Mouse (Mus musculus): ENCODE measurements around the gene Trim16. TPM values are rescaled to one million over a fixed set of nuclear protein-coding genes. Genes with fewer than 3 reads are reported as not detected.

Gene Trim16
- polyA plus RNA-seq, 1 experiment, result 9.0 TPM

DNA sequence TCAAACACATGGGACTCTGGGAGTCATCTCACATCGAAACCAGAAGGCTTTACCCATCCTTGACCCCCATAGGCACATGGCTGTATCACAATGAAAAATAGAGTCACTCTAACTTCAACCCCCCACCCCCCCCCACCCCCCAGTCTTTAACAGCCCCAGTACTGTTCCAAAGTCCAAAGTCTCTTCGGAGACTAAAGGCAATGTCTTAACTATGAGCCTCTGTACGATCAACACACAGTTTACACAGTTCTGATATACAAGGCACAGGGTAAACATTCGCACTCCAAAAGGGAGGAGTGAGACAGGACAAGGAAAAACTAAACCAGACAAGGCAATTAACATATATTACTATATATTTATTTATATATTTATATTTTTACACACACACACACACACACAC is 7.1 kb downstream of the Trim16 start:
- Histone ChIP-seq H3K4me1 (replicated peaks; ENCODE audit: control insufficient read depth, insufficient read depth, low read length) (peaks cover 8% of the 10 kb centered on the region), H3K27ac (ENCODE audit: control insufficient read depth, insufficient read depth, low read length) (no peak overlapping the region), H3K27me3 (ENCODE audit: control insufficient read depth, insufficient read depth, low read length) (no peaks in the 10 kb centered on the region), H3K4me3 (ENCODE audit: control insufficient read depth, insufficient read depth, low read length) (no peak overlapping the region), H3K36me3 (ENCODE audit: control insufficient read depth, insufficient read depth, low read length) (no peaks in the 10 kb centered on the region)
- no peak for DNase-seq
- no peak for TF ChIP-seq CTCF (IDR thresholded peaks at IDR 0.05; ENCODE audit: borderline replicate concordance, control insufficient read depth, extremely low read depth, insufficient read depth, low read length, poor library complexity)
- 92% methylated on average over 4 of the region's 4 CpGs for WGBS

DNA sequence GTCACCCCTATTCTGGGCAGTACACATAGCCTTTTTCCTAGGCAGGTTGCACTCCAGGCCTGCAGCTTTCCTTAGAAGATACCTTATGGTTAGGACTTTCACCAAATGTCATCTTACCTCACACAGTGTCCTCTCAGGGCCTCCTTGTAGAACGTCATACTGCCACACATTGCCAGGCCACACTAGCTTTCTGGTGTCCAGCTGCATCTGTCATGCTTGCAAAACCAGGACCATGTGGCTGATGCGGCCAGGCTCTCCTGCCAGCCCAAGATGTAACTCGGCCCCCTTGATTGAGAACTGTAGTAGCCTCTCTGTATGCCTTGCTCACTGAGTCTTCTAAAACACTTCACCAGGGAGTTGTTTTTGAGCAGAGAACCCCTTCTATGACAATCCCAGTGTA is 7.9 kb downstream of the Trim16 start:
- peaks cover 8% of the 10 kb centered on the region for H3K4me1 ChIP-seq (replicated peaks; ENCODE audit: control insufficient read depth, insufficient read depth, low read length)
- H3K27ac ChIP-seq (ENCODE audit: control insufficient read depth, insufficient read depth, low read length), result no peak overlapping the region
- TF ChIP-seq POLR2A (IDR thresholded peaks at IDR 0.05; ENCODE audit: control insufficient read depth, extremely low read depth, insufficient read depth, low read length, poor library complexity), result no peak
- no peak for TF ChIP-seq CTCF (IDR thresholded peaks at IDR 0.05; ENCODE audit: borderline replicate concordance, control insufficient read depth, extremely low read depth, insufficient read depth, low read length, poor library complexity)
- no peaks in the 10 kb centered on the region for H3K27me3 ChIP-seq (ENCODE audit: control insufficient read depth, insufficient read depth, low read length)
- H3K4me3 ChIP-seq (ENCODE audit: control insufficient read depth, insufficient read depth, low read length), result no peak overlapping the region
- WGBS, result 95% methylated on average over 3 of the region's 3 CpGs
- no peak for DNase-seq
- H3K36me3 ChIP-seq (ENCODE audit: control insufficient read depth, insufficient read depth, low read length), result no peaks in the 10 kb centered on the region

DNA sequence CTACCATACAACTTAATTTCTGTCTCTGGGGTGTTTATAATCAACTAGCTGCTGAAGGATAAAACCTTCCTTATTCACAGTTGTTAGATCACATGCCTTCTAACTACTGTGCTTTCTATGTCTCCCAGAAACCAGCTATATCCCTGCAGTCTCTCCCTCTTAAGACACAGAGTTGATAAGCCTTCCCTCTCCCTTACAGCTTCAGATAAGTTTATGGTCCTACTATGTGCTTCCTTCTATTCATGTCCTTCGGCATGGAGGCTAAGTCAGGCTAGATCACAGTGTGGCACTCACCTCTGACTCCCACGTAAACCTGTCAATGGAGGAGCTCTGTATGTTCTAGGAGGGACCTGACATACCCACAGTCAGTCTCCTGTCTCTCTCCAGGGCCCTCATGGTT is 10.4 kb downstream of the Trim16 start:
- Histone ChIP-seq H3K4me1 (replicated peaks; ENCODE audit: control insufficient read depth, insufficient read depth, low read length) (no peaks in the 10 kb centered on the region), H3K36me3 (ENCODE audit: control insufficient read depth, insufficient read depth, low read length) (no peaks in the 10 kb centered on the region), H3K27me3 (ENCODE audit: control insufficient read depth, insufficient read depth, low read length) (no peaks in the 10 kb centered on the region), H3K4me3 (ENCODE audit: control insufficient read depth, insufficient read depth, low read length) (no peak overlapping the region), H3K27ac (ENCODE audit: control insufficient read depth, insufficient read depth, low read length) (no peak overlapping the region)
- no peak for TF ChIP-seq CTCF (IDR thresholded peaks at IDR 0.05; ENCODE audit: borderline replicate concordance, control insufficient read depth, extremely low read depth, insufficient read depth, low read length, poor library complexity)
- TF ChIP-seq POLR2A (IDR thresholded peaks at IDR 0.05; ENCODE audit: control insufficient read depth, extremely low read depth, insufficient read depth, low read length, poor library complexity), result no peak
- WGBS, result 97% methylated on average over 2 of the region's 2 CpGs
- no peak for DNase-seq

DNA sequence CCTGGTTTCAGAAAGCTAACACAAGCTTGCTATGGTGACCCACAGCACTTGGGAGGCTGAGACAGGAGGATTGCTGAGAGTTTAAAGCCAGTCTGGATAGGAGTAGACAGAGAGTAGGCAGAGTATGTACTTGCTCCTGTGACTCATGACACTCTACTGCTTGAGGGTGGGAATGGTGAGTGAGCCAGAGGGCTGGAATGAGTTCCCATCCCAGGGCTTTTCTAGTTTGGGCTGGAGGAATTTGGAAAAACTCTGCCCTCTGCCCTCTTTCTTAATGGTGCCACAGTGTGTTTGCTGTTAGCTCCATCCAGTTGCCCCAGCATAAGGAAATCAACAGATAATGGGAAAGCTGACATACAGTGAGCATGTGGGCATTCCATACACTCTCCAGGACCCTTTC is 11.9 kb downstream of the Trim16 start:
- Histone ChIP-seq H3K27me3 (ENCODE audit: control insufficient read depth, insufficient read depth, low read length) (no peaks in the 10 kb centered on the region), H3K4me3 (ENCODE audit: control insufficient read depth, insufficient read depth, low read length) (no peak overlapping the region), H3K36me3 (ENCODE audit: control insufficient read depth, insufficient read depth, low read length) (no peaks in the 10 kb centered on the region), H3K27ac (ENCODE audit: control insufficient read depth, insufficient read depth, low read length) (no peak overlapping the region), H3K4me1 (replicated peaks; ENCODE audit: control insufficient read depth, insufficient read depth, low read length) (no peaks in the 10 kb centered on the region)
- no peak for DNase-seq
- no peak for TF ChIP-seq POLR2A (IDR thresholded peaks at IDR 0.05; ENCODE audit: control insufficient read depth, extremely low read depth, insufficient read depth, low read length, poor library complexity)
- no peak for TF ChIP-seq CTCF (IDR thresholded peaks at IDR 0.05; ENCODE audit: borderline replicate concordance, control insufficient read depth, extremely low read depth, insufficient read depth, low read length, poor library complexity)

DNA sequence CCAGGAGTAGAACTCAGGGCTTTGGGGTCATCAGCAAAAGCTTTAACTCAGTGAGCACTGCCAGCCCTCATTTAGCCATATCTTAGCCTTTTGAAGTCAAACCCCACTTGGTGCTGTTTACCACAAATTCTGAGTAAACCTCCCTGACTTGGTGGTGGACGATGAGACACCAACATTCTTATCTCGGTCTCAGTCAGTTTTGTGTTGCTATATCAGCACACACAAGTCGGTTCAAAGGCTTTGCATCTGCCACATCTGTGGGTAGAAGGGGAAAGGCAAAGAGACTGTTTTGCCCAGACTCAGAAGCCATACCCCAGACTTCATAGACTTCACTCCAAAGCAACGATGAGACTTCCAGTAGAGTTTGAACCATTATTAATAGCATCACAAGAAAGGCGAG is 24.5 kb downstream of the Trim16 start:
- TF ChIP-seq POLR2A (IDR thresholded peaks at IDR 0.05; ENCODE audit: control insufficient read depth, extremely low read depth, insufficient read depth, low read length, poor library complexity) (no peak), CTCF (IDR thresholded peaks at IDR 0.05; ENCODE audit: borderline replicate concordance, control insufficient read depth, extremely low read depth, insufficient read depth, low read length, poor library complexity) (no peak)
- peaks cover 17% of the 10 kb centered on the region for H3K4me1 ChIP-seq (replicated peaks; ENCODE audit: control insufficient read depth, insufficient read depth, low read length)
- peak; percentile 4 for DNase-seq
- no peaks in the 10 kb centered on the region for H3K27me3 ChIP-seq (ENCODE audit: control insufficient read depth, insufficient read depth, low read length)
- no peak overlapping the region for H3K4me3 ChIP-seq (ENCODE audit: control insufficient read depth, insufficient read depth, low read length)
- no peak overlapping the region for H3K27ac ChIP-seq (ENCODE audit: control insufficient read depth, insufficient read depth, low read length)
- 18% methylated on average over 5 of the region's 5 CpGs for WGBS
- no peaks in the 10 kb centered on the region for H3K36me3 ChIP-seq (ENCODE audit: control insufficient read depth, insufficient read depth, low read length)

DNA sequence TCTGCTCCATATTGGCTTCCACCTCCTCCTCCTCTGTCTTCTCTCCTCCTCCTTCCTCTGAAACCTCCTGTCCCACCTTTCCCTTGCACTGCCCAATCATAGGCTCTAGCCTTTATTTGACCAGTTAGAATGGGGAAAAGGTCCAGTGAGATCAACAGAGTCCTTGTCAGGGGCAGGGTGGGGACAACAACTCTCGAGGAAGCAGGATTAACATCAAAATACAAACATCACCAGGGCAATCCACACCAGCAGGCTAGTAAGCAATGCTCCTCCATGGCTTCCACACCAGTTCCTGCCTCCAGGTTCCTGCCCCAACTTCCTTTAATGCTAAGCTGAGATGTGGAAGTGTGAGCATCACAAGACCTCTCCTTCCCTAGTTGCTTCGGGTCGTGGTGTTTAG is 25.7 kb downstream of the Trim16 start:
- DNase-seq, result no peak
- no peak overlapping the region for H3K4me3 ChIP-seq (ENCODE audit: control insufficient read depth, insufficient read depth, low read length)
- no peaks in the 10 kb centered on the region for H3K27me3 ChIP-seq (ENCODE audit: control insufficient read depth, insufficient read depth, low read length)
- no peak overlapping the region for H3K27ac ChIP-seq (ENCODE audit: control insufficient read depth, insufficient read depth, low read length)
- TF ChIP-seq POLR2A (IDR thresholded peaks at IDR 0.05; ENCODE audit: control insufficient read depth, extremely low read depth, insufficient read depth, low read length, poor library complexity) (no peak), CTCF (IDR thresholded peaks at IDR 0.05; ENCODE audit: borderline replicate concordance, control insufficient read depth, extremely low read depth, insufficient read depth, low read length, poor library complexity) (no peak)
- 85% methylated on average over 3 of the region's 3 CpGs for WGBS
- no peaks in the 10 kb centered on the region for H3K36me3 ChIP-seq (ENCODE audit: control insufficient read depth, insufficient read depth, low read length)
- H3K4me1 ChIP-seq (replicated peaks; ENCODE audit: control insufficient read depth, insufficient read depth, low read length), result peaks cover 17% of the 10 kb centered on the region

DNA sequence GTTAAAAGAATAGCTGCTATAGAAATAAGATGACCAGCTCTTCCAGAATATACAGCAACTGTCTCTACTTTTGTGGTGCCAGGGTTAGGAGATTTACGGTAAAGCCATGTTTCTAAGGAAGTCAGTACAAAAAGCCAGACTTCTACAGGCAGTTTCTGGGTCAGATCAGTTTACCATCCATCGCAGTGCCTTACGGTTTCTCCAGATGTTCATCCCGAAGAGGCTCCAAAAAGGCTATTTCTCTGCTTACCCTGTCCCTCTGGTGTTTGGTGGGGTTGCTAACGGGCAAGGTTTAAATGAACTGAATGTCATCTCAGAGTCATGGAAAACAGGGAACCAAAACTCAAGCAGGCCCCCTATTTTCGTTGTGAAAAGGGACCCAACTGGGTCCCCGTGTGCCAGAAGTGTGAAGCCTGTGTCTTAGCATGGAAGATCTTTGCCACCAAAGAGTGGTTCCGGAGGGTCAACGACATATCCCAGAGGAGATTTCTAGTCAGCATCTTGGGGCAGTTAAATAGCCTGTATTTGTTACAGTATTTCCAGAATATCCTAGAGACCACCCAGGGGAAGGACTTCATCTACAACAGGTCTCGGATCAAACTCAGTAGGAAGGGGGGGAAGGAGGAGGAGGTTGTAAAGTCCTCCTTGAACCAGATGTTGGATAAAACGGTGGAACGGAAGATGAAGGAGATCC is 27.1 kb downstream of the Trim16 start, which contains the start of gene Fbxw10:
TSS of gene Fbxw10 (plus strand) at position 109 of the 694 bp plus-strand sequence.
- Histone ChIP-seq H3K4me1 (replicated peaks; ENCODE audit: control insufficient read depth, insufficient read depth, low read length) (peaks cover 17% of the 10 kb centered on the region), H3K27ac (ENCODE audit: control insufficient read depth, insufficient read depth, low read length) (peak within 1 kb of the TSS; percentile 72), H3K27me3 (ENCODE audit: control insufficient read depth, insufficient read depth, low read length) (no peaks in the 10 kb centered on the region), H3K36me3 (ENCODE audit: control insufficient read depth, insufficient read depth, low read length) (no peaks in the 10 kb centered on the region), H3K4me3 (ENCODE audit: control insufficient read depth, insufficient read depth, low read length) (peak within 1 kb of the TSS; percentile 44)
- 31% methylated on average over 12 of the region's 12 CpGs for WGBS
- TF ChIP-seq POLR2A (IDR thresholded peaks at IDR 0.05; ENCODE audit: control insufficient read depth, extremely low read depth, insufficient read depth, low read length, poor library complexity) (no peak), CTCF (IDR thresholded peaks at IDR 0.05; ENCODE audit: borderline replicate concordance, control insufficient read depth, extremely low read depth, insufficient read depth, low read length, poor library complexity) (no peak)
- peak; percentile 41 for DNase-seq
